Mouse (Mus musculus): ENCODE measurements around the gene Chd9. TPM values are rescaled to one million over a fixed set of nuclear protein-coding genes. Genes with fewer than 3 reads are reported as not detected.

The Chd9 gene
- polyA plus RNA-seq, 1 experiment: 882 TPM

- Histone ChIP-seq H3K27me3 (ENCODE audit: control insufficient read depth, insufficient read depth, low read length) (no peaks in the 10 kb centered on the region), H3K27ac (ENCODE audit: insufficient read depth, low read length) (no peak overlapping the region), H3K4me3 (replicated peaks; ENCODE audit: insufficient read depth, low read depth, low read length) (no peak overlapping the region), H3K4me1 (ENCODE audit: control insufficient read depth, insufficient read depth, low read length) (no peaks in the 10 kb centered on the region)
- WGBS: 78% methylated on average over 4 of the region's 4 CpGs
- no peak for DNase-seq
- TF ChIP-seq POLR2A (IDR thresholded peaks at IDR 0.05; ENCODE audit: borderline replicate concordance, insufficient read depth, low read length) (no peak), CTCF (IDR thresholded peaks at IDR 0.05; ENCODE audit: borderline replicate concordance, insufficient read depth, low read depth, low read length) (no peak)
These were observed 237.0 kb downstream of the Chd9 start for GRCm38 (mm10) chr8:91065179-91065578.

DNA sequence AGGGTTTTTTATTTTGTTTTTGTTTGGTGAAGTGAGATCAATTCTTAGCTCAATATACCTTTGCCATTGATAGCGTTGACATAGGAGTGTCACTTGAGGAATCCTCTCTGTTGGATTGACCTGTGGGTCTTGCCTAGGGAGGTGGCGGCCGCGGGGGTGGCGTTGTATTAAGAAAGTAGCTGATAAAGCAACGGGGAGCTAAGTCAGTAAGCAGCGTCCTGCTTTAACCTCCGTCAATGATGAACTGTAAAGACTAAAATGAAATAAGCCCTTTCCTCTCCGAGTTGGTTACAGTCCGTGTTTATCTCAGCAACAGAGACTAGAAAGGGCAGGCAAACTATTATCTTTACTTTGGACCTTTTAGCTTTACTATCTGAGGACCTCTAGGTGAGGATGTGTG, 241.3 kb downstream of the Chd9 start:
- 5% methylated on average over 10 of the region's 10 CpGs for WGBS
- Histone ChIP-seq H3K27me3 (ENCODE audit: control insufficient read depth, insufficient read depth, low read length) (no peaks in the 10 kb centered on the region), H3K4me1 (ENCODE audit: control insufficient read depth, insufficient read depth, low read length) (peaks cover 4% of the 10 kb centered on the region; the same call in 1 of the 2 replicates), H3K4me3 (replicated peaks; ENCODE audit: insufficient read depth, low read depth, low read length) (peak overlapping the region; percentile 82), H3K27ac (ENCODE audit: insufficient read depth, low read length) (no peak overlapping the region)
- TF ChIP-seq CTCF (IDR thresholded peaks at IDR 0.05; ENCODE audit: borderline replicate concordance, insufficient read depth, low read depth, low read length) (no peak), POLR2A (IDR thresholded peaks at IDR 0.05; ENCODE audit: borderline replicate concordance, insufficient read depth, low read length) (no peak)
- DNase-seq: peak; percentile 37 to 38

GRCm38 (mm10) chr8:91069834-91070233, 241.7 kb downstream of the Chd9 start, which contains the start of gene Rbl2:
Gene Rbl2, plus strand, starts transcription at chr8:91070057.
- Histone ChIP-seq H3K4me3 (replicated peaks; ENCODE audit: insufficient read depth, low read depth, low read length) (peak within 1 kb of the TSS; percentile 82), H3K4me1 (ENCODE audit: control insufficient read depth, insufficient read depth, low read length) (peaks cover 4% of the 10 kb centered on the region; the same call in 1 of the 2 replicates), H3K27ac (ENCODE audit: insufficient read depth, low read length) (peak within 1 kb of the TSS; percentile 26), H3K27me3 (ENCODE audit: control insufficient read depth, insufficient read depth, low read length) (no peaks in the 10 kb centered on the region)
- under 1% methylated on average over 25 of the region's 25 CpGs for WGBS
- peak; percentile 96 for DNase-seq
- peak; percentile 41; the same call in 1 of the 2 replicates for TF ChIP-seq POLR2A (IDR thresholded peaks at IDR 0.05; ENCODE audit: borderline replicate concordance, insufficient read depth, low read length)
- no peak for TF ChIP-seq CTCF (IDR thresholded peaks at IDR 0.05; ENCODE audit: borderline replicate concordance, insufficient read depth, low read depth, low read length)

- DNase-seq: peak in 1 of 2 experiments; percentile 73
- peak overlapping the region; percentile 26 for H3K27ac ChIP-seq (ENCODE audit: insufficient read depth, low read length)
- WGBS: 1% methylated on average over 34 of the region's 34 CpGs
- H3K27me3 ChIP-seq (ENCODE audit: control insufficient read depth, insufficient read depth, low read length): no peaks in the 10 kb centered on the region
- TF ChIP-seq CTCF (IDR thresholded peaks at IDR 0.05; ENCODE audit: borderline replicate concordance, insufficient read depth, low read depth, low read length) (no peak), POLR2A (IDR thresholded peaks at IDR 0.05; ENCODE audit: borderline replicate concordance, insufficient read depth, low read length) (no peak)
- peaks cover 4% of the 10 kb centered on the region; the same call in 1 of the 2 replicates for H3K4me1 ChIP-seq (ENCODE audit: control insufficient read depth, insufficient read depth, low read length)
- peak overlapping the region; percentile 82 for H3K4me3 ChIP-seq (replicated peaks; ENCODE audit: insufficient read depth, low read depth, low read length)
These were observed 242.2 kb downstream of the Chd9 start for GRCm38 (mm10) chr8:91070275-91070859.

- H3K4me1 ChIP-seq (ENCODE audit: control insufficient read depth, insufficient read depth, low read length): no peaks in the 10 kb centered on the region
- H3K4me3 ChIP-seq (replicated peaks; ENCODE audit: insufficient read depth, low read depth, low read length): no peak overlapping the region
- no peaks in the 10 kb centered on the region for H3K27me3 ChIP-seq (ENCODE audit: control insufficient read depth, insufficient read depth, low read length)
- DNase-seq: no peak
- no peak for TF ChIP-seq POLR2A (IDR thresholded peaks at IDR 0.05; ENCODE audit: borderline replicate concordance, insufficient read depth, low read length)
- H3K27ac ChIP-seq (ENCODE audit: insufficient read depth, low read length): no peak overlapping the region
- 88% methylated on average over 12 of the region's 12 CpGs for WGBS
These were observed 249.1 kb downstream of the Chd9 start for GRCm38 (mm10) chr8:91077077-91077867.

GRCm38 (mm10) chr8:91079678-91080077, 251.5 kb downstream of the Chd9 start:
- no peak for DNase-seq
- Histone ChIP-seq H3K27me3 (ENCODE audit: control insufficient read depth, insufficient read depth, low read length) (no peaks in the 10 kb centered on the region), H3K27ac (ENCODE audit: insufficient read depth, low read length) (no peak overlapping the region), H3K4me1 (ENCODE audit: control insufficient read depth, insufficient read depth, low read length) (no peaks in the 10 kb centered on the region), H3K4me3 (replicated peaks; ENCODE audit: insufficient read depth, low read depth, low read length) (no peak overlapping the region)
- 95% methylated on average over 2 of the region's 2 CpGs for WGBS
- no peak for TF ChIP-seq POLR2A (IDR thresholded peaks at IDR 0.05; ENCODE audit: borderline replicate concordance, insufficient read depth, low read length)
- no peak for TF ChIP-seq CTCF (IDR thresholded peaks at IDR 0.05; ENCODE audit: borderline replicate concordance, insufficient read depth, low read depth, low read length)

DNA sequence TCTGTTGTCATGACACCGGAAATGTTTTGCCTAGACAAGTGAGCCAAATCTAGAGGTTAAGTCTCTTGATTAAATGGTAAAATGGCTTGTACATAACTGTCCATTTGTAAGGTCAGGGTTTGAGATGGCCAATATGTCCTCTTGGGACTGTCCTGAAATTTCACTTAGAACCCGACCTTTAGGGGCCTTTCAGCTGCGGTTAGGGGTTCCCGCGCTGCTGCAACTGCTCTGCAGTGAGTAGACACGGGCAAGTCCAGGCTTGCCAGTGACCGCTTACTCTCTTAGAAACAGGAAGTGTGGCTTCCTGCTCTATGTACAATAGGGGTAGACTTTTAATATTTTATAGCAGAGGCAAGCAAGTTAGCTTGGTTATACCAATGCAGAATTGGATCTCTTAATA, 253.8 kb downstream of the Chd9 start:
- WGBS: 89% methylated on average over 7 of the region's 7 CpGs
- H3K4me1 ChIP-seq (ENCODE audit: control insufficient read depth, insufficient read depth, low read length): no peaks in the 10 kb centered on the region

GRCm38 (mm10) chr8:91082428-91082827, 254.3 kb downstream of the Chd9 start:
- no peak for DNase-seq
- 94% methylated on average over 12 of the region's 12 CpGs for WGBS
- no peak for TF ChIP-seq POLR2A (IDR thresholded peaks at IDR 0.05; ENCODE audit: borderline replicate concordance, insufficient read depth, low read length)
- TF ChIP-seq CTCF (IDR thresholded peaks at IDR 0.05; ENCODE audit: borderline replicate concordance, insufficient read depth, low read depth, low read length): no peak

More for the DNA sequence above, 253.8 kb downstream of the Chd9 start:
- no peaks in the 10 kb centered on the region for H3K27me3 ChIP-seq (ENCODE audit: control insufficient read depth, insufficient read depth, low read length)
- no peak for TF ChIP-seq CTCF (IDR thresholded peaks at IDR 0.05; ENCODE audit: borderline replicate concordance, insufficient read depth, low read depth, low read length)
- TF ChIP-seq POLR2A (IDR thresholded peaks at IDR 0.05; ENCODE audit: borderline replicate concordance, insufficient read depth, low read length): no peak
- no peak overlapping the region for H3K4me3 ChIP-seq (replicated peaks; ENCODE audit: insufficient read depth, low read depth, low read length)
- no peak overlapping the region for H3K27ac ChIP-seq (ENCODE audit: insufficient read depth, low read length)
- no peak for DNase-seq

More at GRCm38 (mm10) chr8:91082428-91082827, 254.3 kb downstream of the Chd9 start:
- Histone ChIP-seq H3K4me3 (replicated peaks; ENCODE audit: insufficient read depth, low read depth, low read length) (no peak overlapping the region), H3K27ac (ENCODE audit: insufficient read depth, low read length) (no peak overlapping the region), H3K4me1 (ENCODE audit: control insufficient read depth, insufficient read depth, low read length) (no peaks in the 10 kb centered on the region), H3K27me3 (ENCODE audit: control insufficient read depth, insufficient read depth, low read length) (no peaks in the 10 kb centered on the region)

Data from cerebellum, adult 2 months (tissue).